Mouse (Mus musculus): Measurements from ENCODE around the gene Cbr3.
"Not testable (repeated sequence)": the region's sequence is repeated elsewhere in the genome, so short reads cannot be mapped to it uniquely, and the experiment has no call there.

Gene Cbr3

DNA sequence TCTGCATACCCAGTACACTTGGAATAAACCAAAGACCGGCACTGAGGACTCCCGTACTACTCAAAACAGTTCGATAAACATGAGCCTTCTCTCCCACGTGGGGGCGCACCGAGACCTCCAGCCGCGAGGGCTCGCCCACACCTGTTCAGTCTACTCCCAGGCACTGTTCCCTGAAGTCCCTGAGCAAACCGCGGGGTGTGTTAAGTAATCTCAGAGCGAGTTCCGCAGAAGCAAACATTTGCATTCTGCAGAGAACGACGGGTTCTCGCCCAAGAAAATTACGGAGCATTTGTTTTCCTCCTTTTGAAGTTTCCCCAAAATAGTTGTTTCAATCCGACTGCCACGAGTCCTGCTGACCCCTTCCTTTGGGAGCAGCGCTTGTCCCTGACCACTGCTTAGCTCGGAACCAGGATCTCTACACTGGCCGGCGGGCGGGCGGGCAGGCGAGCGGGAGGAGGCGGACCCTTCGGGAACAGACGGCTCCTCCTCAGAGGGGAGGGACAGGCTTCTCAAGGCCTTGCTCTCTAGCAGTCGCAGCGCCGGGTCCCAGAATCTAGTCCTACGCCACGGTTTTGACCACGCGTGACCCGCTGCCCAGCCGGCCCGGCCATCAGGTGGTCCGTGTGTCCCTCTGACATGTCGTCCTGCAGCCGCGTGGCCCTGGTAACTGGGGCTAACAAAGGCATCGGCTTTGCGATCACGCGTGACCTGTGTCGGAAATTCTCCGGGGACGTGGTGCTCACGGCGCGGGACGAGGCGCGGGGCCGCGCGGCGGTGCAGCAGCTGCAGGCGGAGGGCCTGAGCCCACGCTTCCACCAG, at the start of gene Cbr3:
Gene Cbr3 (plus strand): TSS at position 527 of the 819 bp plus-strand sequence.
- in situ Hi-C loops (cut with MboI; ENCODE audit: low pct_unique_long_range_greater_than_20kb in 1 of 2, low sequenced_read_pairs in 2 of 2, unreplicated experiment in 1 of 2), result loop anchor here (10.0 kb wide), 1 partner anchor 102 kb away; no protein-coding TSS in a partner anchor

GRCm38 (mm10) chr16:93644006-93644405, 39.0 kb upstream of the Cbr3 start:
- in situ Hi-C loops (cut with MboI; ENCODE audit: low pct_unique_long_range_greater_than_20kb in 1 of 2, low sequenced_read_pairs in 2 of 2, unreplicated experiment in 1 of 2), result no loop called here

DNA sequence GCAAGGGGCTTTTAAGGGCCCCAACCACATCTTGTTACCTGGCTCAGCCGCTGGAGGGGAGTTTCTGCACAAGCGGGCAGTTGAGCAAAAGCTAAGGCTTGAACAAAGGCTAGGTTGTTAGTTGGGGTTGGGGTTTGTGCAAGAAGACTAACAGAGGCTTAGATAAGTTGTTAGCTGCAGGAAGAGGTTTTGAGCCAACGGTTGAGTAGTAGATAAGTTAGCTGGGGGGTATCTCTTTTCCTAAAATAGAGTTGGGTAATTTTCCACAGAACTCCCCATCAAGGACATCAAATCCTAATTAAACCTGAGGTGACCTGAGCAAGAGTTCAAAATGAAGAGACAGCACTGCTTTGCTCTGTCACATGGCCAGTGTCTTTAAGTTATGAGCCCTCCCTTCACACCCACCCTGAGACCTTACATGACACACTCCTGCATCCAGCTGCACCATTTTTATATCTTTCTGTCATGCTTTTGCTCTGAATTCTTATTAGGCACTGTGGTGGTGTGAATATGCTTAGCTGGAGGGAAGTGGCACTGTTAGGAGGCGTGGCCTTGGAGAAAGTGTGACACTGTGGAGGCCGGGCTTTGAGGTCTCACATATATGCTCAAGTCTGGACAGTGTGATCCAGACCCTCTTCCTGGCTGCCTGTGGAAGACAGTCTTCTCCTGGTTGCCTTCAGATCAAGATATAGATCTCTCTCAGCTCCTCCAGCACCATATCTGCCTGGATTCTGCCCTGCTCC, 34.4 kb upstream of the Cbr3 start:
- in situ Hi-C loops (cut with MboI; ENCODE audit: low pct_unique_long_range_greater_than_20kb in 1 of 2, low sequenced_read_pairs in 2 of 2, unreplicated experiment in 1 of 2), result no loop called here

DNA sequence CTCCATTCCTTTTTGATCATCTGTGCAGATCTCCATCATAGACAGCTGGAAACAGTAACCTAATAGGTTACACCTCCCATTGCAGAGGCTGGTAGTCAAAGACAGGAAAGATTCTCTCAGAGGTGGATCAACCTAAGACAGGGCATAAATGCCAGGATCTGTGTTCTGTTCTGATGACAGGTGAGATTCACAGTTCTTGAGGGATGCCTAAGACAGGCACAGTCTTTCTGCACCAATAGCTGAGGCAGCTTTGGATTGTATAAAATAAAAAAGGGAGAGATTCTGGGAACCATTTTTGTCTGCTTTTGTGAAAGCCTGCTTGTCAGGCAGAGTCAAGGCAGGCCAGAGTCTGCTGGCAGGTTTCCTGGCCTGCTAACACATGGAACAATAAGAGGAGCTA, 15.0 kb upstream of the Cbr3 start:
- in situ Hi-C loops (cut with MboI; ENCODE audit: low pct_unique_long_range_greater_than_20kb in 1 of 2, low sequenced_read_pairs in 2 of 2, unreplicated experiment in 1 of 2), result no loop called here

DNA sequence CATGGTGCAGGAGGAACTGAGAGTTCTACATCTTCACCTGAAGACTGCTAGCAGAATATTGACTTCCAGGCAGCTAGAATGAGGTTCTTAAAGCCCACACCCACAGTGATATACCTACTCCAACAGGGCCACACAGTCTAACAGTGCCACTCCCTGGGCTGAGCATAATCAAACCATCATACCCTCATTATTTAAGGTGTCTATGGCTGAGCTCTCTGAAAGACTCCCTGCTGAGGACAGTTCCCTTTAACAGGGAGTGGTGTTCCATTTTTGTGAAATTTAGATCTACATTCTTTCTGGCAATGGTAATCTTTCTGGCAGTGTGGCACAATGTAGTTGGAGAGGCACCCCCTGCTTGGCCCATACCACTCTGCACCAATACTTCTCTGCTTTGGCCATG, 13.5 kb upstream of the Cbr3 start:
- in situ Hi-C loops (cut with MboI; ENCODE audit: low pct_unique_long_range_greater_than_20kb in 1 of 2, low sequenced_read_pairs in 2 of 2, unreplicated experiment in 1 of 2), result no loop called here

- in situ Hi-C loops (cut with MboI; ENCODE audit: low pct_unique_long_range_greater_than_20kb in 1 of 2, low sequenced_read_pairs in 2 of 2, unreplicated experiment in 1 of 2), result not testable (repeated sequence)
These were observed 12.5 kb upstream of the Cbr3 start for GRCm38 (mm10) chr16:93670466-93670865.

DNA sequence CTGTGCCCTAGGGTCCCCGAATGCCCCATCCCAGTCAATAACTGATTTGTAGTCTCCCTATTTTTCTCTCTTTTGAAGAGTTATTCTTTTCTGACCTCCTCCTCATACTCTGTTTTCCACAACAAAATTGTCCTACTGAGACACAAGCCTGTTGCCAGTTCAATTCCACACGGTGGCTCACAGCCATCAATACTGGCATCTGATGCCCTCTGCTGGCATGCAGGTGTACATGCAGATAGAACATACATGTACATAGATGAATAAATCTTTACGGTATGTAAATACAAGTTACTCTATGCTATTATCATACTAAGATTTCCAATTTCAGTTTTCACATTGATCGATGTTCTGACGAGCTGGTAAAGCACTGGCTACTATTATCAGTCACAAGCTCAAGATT, 12.0 kb upstream of the Cbr3 start:
- in situ Hi-C loops (cut with MboI; ENCODE audit: low pct_unique_long_range_greater_than_20kb in 1 of 2, low sequenced_read_pairs in 2 of 2, unreplicated experiment in 1 of 2), result no loop called here

- in situ Hi-C loops (cut with MboI; ENCODE audit: low pct_unique_long_range_greater_than_20kb in 1 of 2, low sequenced_read_pairs in 2 of 2, unreplicated experiment in 1 of 2), result no loop called here
These were observed 6.6 kb upstream of the Cbr3 start for GRCm38 (mm10) chr16:93676376-93676775.

GRCm38 (mm10) chr16:93678206-93678605, 4.8 kb upstream of the Cbr3 start:
- in situ Hi-C loops (cut with MboI; ENCODE audit: low pct_unique_long_range_greater_than_20kb in 1 of 2, low sequenced_read_pairs in 2 of 2, unreplicated experiment in 1 of 2), result no loop called here

DNA sequence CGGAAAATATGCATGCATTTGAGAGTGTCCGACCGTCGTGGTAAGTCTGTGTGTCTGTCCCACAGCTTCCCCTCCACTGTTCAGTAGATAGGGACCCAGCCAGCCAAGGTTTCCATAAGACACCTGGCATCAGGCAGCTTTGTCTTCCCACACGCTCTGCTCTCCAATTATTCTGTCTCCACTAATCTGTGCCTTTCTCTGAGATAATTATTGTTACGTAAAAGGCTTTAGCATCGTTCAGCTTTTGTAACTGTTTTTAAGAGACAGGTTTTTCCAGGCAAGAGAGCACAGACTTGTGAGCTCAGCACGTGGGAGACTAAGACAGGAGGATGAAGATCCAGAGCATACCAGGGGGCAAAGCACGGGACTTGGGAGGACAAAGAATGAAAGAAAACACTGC, 3.9 kb upstream of the Cbr3 start:
- in situ Hi-C loops (cut with MboI; ENCODE audit: low pct_unique_long_range_greater_than_20kb in 1 of 2, low sequenced_read_pairs in 2 of 2, unreplicated experiment in 1 of 2), result no loop called here

GRCm38 (mm10) chr16:93682156-93682688, 793 bp upstream of the Cbr3 start:
- in situ Hi-C loops (cut with MboI; ENCODE audit: low pct_unique_long_range_greater_than_20kb in 1 of 2, low sequenced_read_pairs in 2 of 2, unreplicated experiment in 1 of 2), result loop anchor here (10.0 kb wide), 1 partner anchor 103 kb away; no protein-coding TSS in a partner anchor

- in situ Hi-C loops (cut with MboI; ENCODE audit: low pct_unique_long_range_greater_than_20kb in 1 of 2, low sequenced_read_pairs in 2 of 2, unreplicated experiment in 1 of 2), result loop anchor here (10.0 kb wide), 1 partner anchor 101 kb away; no protein-coding TSS in a partner anchor
These were observed 657 bp downstream of the Cbr3 start for GRCm38 (mm10) chr16:93683508-93684236.

DNA sequence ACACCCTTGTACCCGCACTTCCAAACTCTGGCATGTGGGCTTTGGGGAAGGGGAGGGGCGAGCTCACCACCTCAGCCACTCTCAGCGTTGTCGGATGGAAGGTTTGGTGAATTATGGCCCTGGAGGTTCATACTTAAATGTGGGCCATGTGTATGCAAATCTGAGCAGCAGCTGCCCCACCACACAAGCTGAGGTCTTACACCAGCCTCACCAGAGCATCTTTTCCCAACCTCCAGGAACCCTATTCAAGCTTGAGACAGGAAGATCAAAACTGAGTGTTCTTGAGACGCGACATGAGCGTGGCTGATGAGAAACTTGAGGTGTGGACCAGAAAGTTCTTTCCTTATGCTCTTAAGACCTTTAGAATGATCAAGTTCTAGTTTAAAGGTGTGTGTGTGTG, 1.4 kb downstream of the Cbr3 start:
- in situ Hi-C loops (cut with MboI; ENCODE audit: low pct_unique_long_range_greater_than_20kb in 1 of 2, low sequenced_read_pairs in 2 of 2, unreplicated experiment in 1 of 2), result loop anchor here (10.0 kb wide), 1 partner anchor 100 kb away; no protein-coding TSS in a partner anchor

GRCm38 (mm10) chr16:93685783-93686182, 2.8 kb downstream of the Cbr3 start:
- in situ Hi-C loops (cut with MboI; ENCODE audit: low pct_unique_long_range_greater_than_20kb in 1 of 2, low sequenced_read_pairs in 2 of 2, unreplicated experiment in 1 of 2), result loop anchor here (10.0 kb wide), 1 partner anchor 99 kb away; no protein-coding TSS in a partner anchor

GRCm38 (mm10) chr16:93686421-93686820, 3.4 kb downstream of the Cbr3 start:
- in situ Hi-C loops (cut with MboI; ENCODE audit: low pct_unique_long_range_greater_than_20kb in 1 of 2, low sequenced_read_pairs in 2 of 2, unreplicated experiment in 1 of 2), result loop anchor here (10.0 kb wide), 1 partner anchor 98 kb away; no protein-coding TSS in a partner anchor

- in situ Hi-C loops (cut with MboI; ENCODE audit: low pct_unique_long_range_greater_than_20kb in 1 of 2, low sequenced_read_pairs in 2 of 2, unreplicated experiment in 1 of 2), result loop anchor here (10.0 kb wide), 1 partner anchor 98 kb away; no protein-coding TSS in a partner anchor
These were observed 3.9 kb downstream of the Cbr3 start for GRCm38 (mm10) chr16:93686945-93687344.

- in situ Hi-C loops (cut with MboI; ENCODE audit: low pct_unique_long_range_greater_than_20kb in 1 of 2, low sequenced_read_pairs in 2 of 2, unreplicated experiment in 1 of 2), result no loop called here
These were observed 8.3 kb downstream of the Cbr3 start for GRCm38 (mm10) chr16:93691206-93691841.

- in situ Hi-C loops (cut with MboI; ENCODE audit: low pct_unique_long_range_greater_than_20kb in 1 of 2, low sequenced_read_pairs in 2 of 2, unreplicated experiment in 1 of 2), result no loop called here
These were observed 9.7 kb downstream of the Cbr3 start for GRCm38 (mm10) chr16:93692744-93693143.
